Mouse (Mus musculus) liver, adult 2 months (tissue): Measurements from ENCODE around the gene Bach2. TPM values are rescaled to one million over a fixed set of nuclear protein-coding genes. Genes with fewer than 3 reads are reported as not detected.
A peak's percentile ranks its signal among the peaks of the same experiment; 100 is the strongest.

Experiments used
- DNase-seq: peaks from one replicate; pipeline ENCODE4 v3.0.0-alpha.2; 2011; ENCODE audit warnings: low read depth, low spot score; ENCODE audit errors: extremely low read depth
- H3K27ac ChIP-seq: fragments of 200-500 bp; replicated peaks from 2 replicates; pipeline ENCODE4 v1.5.1; 2012; ENCODE audit warnings: low read depth, mild to moderate bottlenecking, control low read depth, inconsistent platforms, low read length; ENCODE audit not compliant: insufficient read depth
- H3K27me3 ChIP-seq: fragments of 200-500 bp; 2 replicates; pipeline ENCODE4 v1.6.1; 2012; ENCODE audit warnings: mild to moderate bottlenecking, moderate library complexity, low read length, inconsistent platforms; ENCODE audit not compliant: control insufficient read depth, insufficient read depth
- H3K36me3 ChIP-seq: fragments of 200-500 bp; 2 replicates; pipeline ENCODE4 v1.6.1; 2012; ENCODE audit warnings: low read length, inconsistent platforms; ENCODE audit not compliant: control insufficient read depth, insufficient read depth
- H3K4me1 ChIP-seq: fragments of 200-500 bp; 2 replicates; pipeline ENCODE4 v1.6.1; 2011; ENCODE audit warnings: low read length; ENCODE audit not compliant: control insufficient read depth, insufficient read depth
- H3K4me3 ChIP-seq: fragments of 200-500 bp; 2 replicates; pipeline ENCODE4 v1.5.1; 2011; ENCODE audit warnings: low read depth, mild to moderate bottlenecking, control low read depth, low read length, moderate library complexity; ENCODE audit not compliant: insufficient read depth
- H3K79me2 ChIP-seq: fragments of 200-500 bp; 2 replicates; pipeline ENCODE4 v1.6.1; 2012; ENCODE audit warnings: inconsistent platforms, mild to moderate bottlenecking, low read length, moderate library complexity; ENCODE audit not compliant: control insufficient read depth, insufficient read depth
- H3K9ac ChIP-seq: fragments of 200-500 bp; 2 replicates; pipeline ENCODE4 v1.6.1; 2012; ENCODE audit warnings: low read depth, mild to moderate bottlenecking, control low read depth, inconsistent platforms, low read length
- CTCF ChIP-seq: fragments of 200-500 bp; IDR thresholded peaks from 2 replicates; pipeline ENCODE4 v1.5.1; 2011; ENCODE audit warnings: low read depth, low read length, control low read depth
- POLR2A ChIP-seq: fragments of 200-500 bp; IDR thresholded peaks from 2 replicates; pipeline ENCODE4 v1.6.1; 2011; ENCODE audit warnings: low read length, control low read depth; ENCODE audit not compliant: insufficient read depth; ENCODE audit errors: extremely low read depth
- WGBS: fragments of 180-500 bp; shearing (Covaris S2); methylation state at CpG from one replicate; pipeline ENCODE4 v1.1.7; 2018; 5-methylcytosine and 5-hydroxymethylcytosine counted together
- polyA plus RNA-seq: library from polyadenylated mRNA; depleted of rRNA; stranded (reverse); fragments of >200 nt; gene quantifications from 2 replicates; pipeline ENCODE4 v1.2.3, GENCODE M21; 2012
- total RNA-seq: library from RNA; depleted of rRNA; stranded (reverse); fragments of >200 nt; gene quantifications from 2 replicates; pipeline ENCODE4 v1.2.3, GENCODE M21; 2014

The Bach2 gene
- total and polyA plus RNA-seq, 2 experiments = 2.1 to 6.0 TPM

DNA sequence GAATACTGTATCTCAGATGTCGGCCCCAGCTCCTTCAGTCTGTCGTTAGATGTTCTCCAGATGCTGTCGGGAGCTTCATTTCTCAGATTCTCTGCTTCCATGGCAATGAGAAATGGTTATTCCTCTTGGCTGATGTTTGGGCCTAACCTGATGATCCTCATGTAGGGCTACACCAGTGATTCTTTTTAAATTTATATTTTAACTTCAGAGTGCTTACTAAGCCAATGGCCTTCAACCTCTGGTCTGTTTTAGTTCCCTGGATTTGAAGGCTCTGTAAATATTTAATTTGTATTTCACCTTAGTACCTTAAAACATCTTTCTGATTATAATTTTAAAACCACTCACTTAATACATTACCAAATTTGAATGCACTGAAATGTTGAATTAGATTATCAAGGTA lies 60.6 kb downstream of the Bach2 start:
- Histone ChIP-seq H3K36me3 (no peaks in the 10 kb centered on the region), H3K4me1 (peaks cover 30% of the 10 kb centered on the region), H3K4me3 (no peak overlapping the region), H3K27me3 (no peaks in the 10 kb centered on the region), H3K79me2 (0 out of 2 replicates have a peak, but pooled peaks cover 6% of the 10 kb centered on the region), H3K27ac (peak overlapping the region; percentile 63), H3K9ac (no peak overlapping the region)
- peak; percentile 87 for DNase-seq
- WGBS = 33% methylated on average over 3 of the region's 3 CpGs
- TF ChIP-seq POLR2A = no peak

DNA sequence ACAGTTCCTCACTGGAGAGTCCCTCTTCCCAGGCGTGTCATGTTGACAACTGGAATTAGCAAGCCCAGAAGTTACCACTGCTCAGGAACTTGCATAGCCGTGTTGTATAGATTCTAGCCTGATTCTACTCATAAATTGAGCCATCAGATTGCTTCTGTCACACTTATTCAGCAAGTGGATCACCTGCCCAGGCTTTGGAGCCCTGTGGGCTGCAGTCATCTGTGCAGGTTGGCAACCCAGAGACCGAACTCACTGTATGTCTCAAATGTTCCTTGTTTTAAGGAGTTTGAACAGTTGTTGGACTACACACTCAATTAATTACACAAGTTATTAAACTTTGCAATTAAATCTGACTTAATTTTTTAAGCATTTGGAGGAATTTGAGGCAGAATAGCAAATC lies 61.4 kb downstream of the Bach2 start:
- Histone ChIP-seq H3K79me2 (0 out of 2 replicates have a peak, but pooled peaks cover 6% of the 10 kb centered on the region), H3K27ac (no peak overlapping the region), H3K4me3 (no peak overlapping the region), H3K4me1 (peaks cover 32% of the 10 kb centered on the region), H3K9ac (no peak overlapping the region), H3K36me3 (no peaks in the 10 kb centered on the region), H3K27me3 (no peaks in the 10 kb centered on the region)
- WGBS = 88% methylated on average over 3 of the region's 3 CpGs
- no peak for DNase-seq
- no peak for TF ChIP-seq CTCF
- TF ChIP-seq POLR2A = no peak

GRCm38 (mm10) chr4:32302668-32303067 lies 64.1 kb downstream of the Bach2 start:
- Histone ChIP-seq H3K9ac (no peak overlapping the region), H3K4me3 (no peak overlapping the region), H3K79me2 (peaks cover 3% of the 10 kb centered on the region; the same call in 1 of the 2 replicates), H3K27me3 (no peaks in the 10 kb centered on the region), H3K36me3 (no peaks in the 10 kb centered on the region), H3K4me1 (peaks cover 37% of the 10 kb centered on the region), H3K27ac (no peak overlapping the region)
- no peak for TF ChIP-seq POLR2A
- WGBS = 93% methylated on average over 5 of the region's 5 CpGs
- DNase-seq = no peak

GRCm38 (mm10) chr4:32303076-32303475 lies 64.5 kb downstream of the Bach2 start:
- Histone ChIP-seq H3K36me3 (no peaks in the 10 kb centered on the region), H3K4me3 (no peak overlapping the region), H3K27me3 (no peaks in the 10 kb centered on the region), H3K79me2 (peaks cover 3% of the 10 kb centered on the region; the same call in 1 of the 2 replicates), H3K27ac (no peak overlapping the region), H3K9ac (no peak overlapping the region), H3K4me1 (peaks cover 35% of the 10 kb centered on the region)
- no peak for DNase-seq
- no peak for TF ChIP-seq CTCF
- no peak for TF ChIP-seq POLR2A
- 61% methylated on average over 4 of the region's 4 CpGs for WGBS

- Histone ChIP-seq H3K27me3 (no peaks in the 10 kb centered on the region), H3K36me3 (no peaks in the 10 kb centered on the region), H3K4me1 (peaks cover 30% of the 10 kb centered on the region), H3K9ac (no peak overlapping the region), H3K79me2 (peaks cover 3% of the 10 kb centered on the region; the same call in 1 of the 2 replicates), H3K4me3 (no peak overlapping the region), H3K27ac (peak overlapping the region; percentile 5; the same call in 1 of the 2 replicates)
- WGBS = 0% methylated on average over 8 of the region's 8 CpGs
- peak; percentile 96 for DNase-seq
- TF ChIP-seq POLR2A (no peak), CTCF (no peak)
These were observed 65.1 kb downstream of the Bach2 start for GRCm38 (mm10) chr4:32303674-32304073.

DNA sequence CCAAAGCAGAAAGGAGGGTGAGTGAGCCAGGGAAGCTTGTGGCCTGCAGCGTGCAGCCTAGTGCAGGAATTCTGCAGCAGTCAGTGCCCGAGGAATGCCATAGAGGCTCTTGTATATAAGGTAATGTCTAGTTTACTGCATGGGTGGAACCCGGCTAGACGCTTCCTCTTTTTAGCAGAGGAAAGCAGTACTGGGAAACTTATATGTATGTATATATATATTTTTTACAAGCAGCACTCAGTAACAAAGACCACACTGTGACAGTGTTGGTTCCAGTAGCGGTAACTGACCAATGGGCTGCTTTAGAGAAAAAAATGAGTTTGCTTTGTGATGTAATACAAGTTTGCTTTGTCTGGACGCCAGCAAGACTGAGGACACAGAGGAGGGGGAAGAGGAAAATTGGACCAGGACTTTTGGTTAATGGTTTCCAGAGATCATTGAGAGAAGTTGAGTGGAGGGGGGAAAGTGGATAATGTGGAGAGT lies 65.7 kb downstream of the Bach2 start:
- Histone ChIP-seq H3K9ac (0 out of 2 replicates have a peak overlapping the region, but pooled peaks have one; percentile 38), H3K27me3 (no peaks in the 10 kb centered on the region), H3K4me3 (no peak overlapping the region), H3K4me1 (peaks cover 25% of the 10 kb centered on the region), H3K79me2 (peaks cover 3% of the 10 kb centered on the region; the same call in 1 of the 2 replicates), H3K27ac (peak overlapping the region; percentile 95), H3K36me3 (no peaks in the 10 kb centered on the region)
- no peak for TF ChIP-seq CTCF
- TF ChIP-seq POLR2A = no peak
- 14% methylated on average over 6 of the region's 6 CpGs for WGBS
- DNase-seq = peak; percentile 96
